Mouse (Mus musculus) layer of hippocampus, postnatal 25 days (tissue): ENCODE measurements around the gene Arhgap9. TPM values are rescaled to one million over a fixed set of nuclear protein-coding genes. Genes with fewer than 3 reads are reported as not detected.
"Not testable (repeated sequence)": the region's sequence is repeated elsewhere in the genome, so short reads cannot be mapped to it uniquely, and the experiment has no call there.

ENCODE experiments used
- DNase-seq, 2 experiments: peaks; one replicate each; pipeline ENCODE4 v3.0.0; 2022; ENCODE audit warnings: mixed read lengths in 2 of 2, low spot score in 1 of 2; ENCODE audit errors: extremely low spot score in 1 of 2
- total RNA-seq, 2 experiments: library from RNA; stranded (reverse); gene quantifications; 2 replicates each; pipeline ENCODE4 v1.2.3; 2021

Gene Arhgap9
- total RNA-seq, 2 experiments from 2014 or later = 0.89 to 1.1 TPM

GRCm38 (mm10) chr10:127291881-127292638 lies 29.7 kb upstream of the Arhgap9 start:
- DNase-seq = no peak

- DNase-seq = no peak
Measured at GRCm38 (mm10) chr10:127292987-127293538, 28.7 kb upstream of the Arhgap9 start.

DNA sequence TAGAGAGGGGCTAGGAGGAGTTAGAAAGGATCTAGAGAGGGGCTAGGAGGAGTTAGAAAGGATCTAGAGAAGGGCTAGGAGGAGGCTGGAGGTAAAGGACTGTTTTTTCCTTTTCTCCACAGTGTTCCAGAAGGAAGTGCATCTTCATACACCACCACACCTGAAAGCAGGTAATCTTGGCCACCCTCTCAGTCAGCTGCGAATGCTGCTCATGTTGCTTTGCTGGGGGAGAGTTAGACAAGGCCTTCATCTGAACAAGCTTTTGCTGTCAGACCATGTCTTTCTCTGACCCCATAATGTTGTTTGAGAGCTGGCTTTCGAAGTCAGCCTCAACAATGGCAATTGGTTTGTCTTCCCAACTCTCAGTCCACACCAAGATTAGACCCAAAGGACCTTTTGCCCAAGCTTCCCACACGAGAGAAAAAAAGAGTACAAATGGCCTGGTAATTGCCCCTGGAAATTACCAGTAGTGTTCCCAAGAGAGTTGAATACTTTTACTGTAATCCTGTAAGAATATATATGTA lies 28.1 kb upstream of the Arhgap9 start:
- no peak for DNase-seq

DNA sequence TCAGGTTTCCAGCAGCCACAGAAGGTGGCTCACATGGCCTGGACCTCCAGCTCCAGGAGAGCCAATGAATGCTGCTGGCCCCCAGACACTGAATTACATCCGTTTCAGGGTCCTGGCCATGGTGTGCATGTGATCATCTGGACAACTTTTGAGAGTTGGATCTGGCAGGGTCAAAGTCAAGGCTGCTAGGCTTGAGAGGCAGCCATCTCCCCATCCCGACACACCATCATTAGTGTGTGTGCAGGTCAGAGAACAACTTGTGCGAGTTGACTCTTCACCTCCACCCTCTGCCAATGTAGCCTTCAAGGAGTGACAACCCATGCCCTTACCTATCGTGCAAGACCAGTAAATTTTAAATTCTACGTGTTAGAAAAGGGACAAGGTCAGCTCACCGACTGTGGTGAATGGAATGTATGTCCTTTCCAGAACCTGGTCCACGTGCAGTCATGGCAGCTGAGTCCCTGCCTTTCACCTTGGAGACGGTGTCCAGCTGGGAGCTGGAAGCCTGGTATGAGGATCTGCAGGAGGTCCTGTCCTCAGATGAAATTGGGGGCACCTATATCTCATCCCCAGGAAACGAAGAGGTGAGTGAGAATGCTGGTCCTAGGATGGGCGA lies 26.8 kb upstream of the Arhgap9 start:
- DNase-seq = no peak

DNA sequence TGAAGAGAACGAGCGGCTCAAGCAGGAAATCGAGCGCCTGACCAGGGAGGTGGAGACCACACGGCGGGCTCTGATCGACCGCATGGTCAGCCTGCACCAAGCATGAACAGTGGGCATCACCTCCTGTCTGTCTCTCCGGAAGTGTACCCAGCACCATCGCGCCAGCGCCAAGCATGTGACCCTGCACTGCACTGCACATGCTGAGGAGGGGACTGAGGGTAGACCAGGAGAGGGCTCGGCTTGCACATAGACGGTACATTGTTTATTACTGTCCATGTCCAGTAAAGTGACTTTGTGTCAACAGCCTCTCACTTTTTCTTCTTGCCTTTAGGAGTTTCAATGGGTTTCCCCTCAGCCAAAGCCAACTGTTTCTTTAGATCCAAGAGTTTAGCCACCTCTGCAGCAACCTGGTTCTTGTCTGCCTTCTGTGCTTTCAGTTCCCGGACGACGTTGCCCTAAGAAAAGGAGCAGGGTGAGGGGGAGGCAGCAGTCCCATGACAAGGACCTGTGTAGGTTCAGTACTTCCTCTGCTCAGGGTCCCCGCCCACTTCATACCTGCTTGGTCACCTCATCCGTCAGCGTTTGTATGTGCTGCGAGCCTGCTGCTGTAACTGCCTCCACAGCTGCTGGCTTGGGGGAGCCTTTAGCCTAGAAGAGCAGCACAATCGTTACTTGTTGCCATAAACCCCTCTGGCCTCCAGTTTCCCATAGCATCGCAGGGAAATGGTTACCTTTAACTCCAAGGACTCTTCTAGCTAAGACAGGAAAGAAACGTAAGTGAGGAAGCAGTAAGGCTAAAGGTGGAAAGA lies 25.6 kb upstream of the Arhgap9 start:
- no peak for DNase-seq

- DNase-seq = no peak
Measured at GRCm38 (mm10) chr10:127297015-127297871, 24.5 kb upstream of the Arhgap9 start.

DNA sequence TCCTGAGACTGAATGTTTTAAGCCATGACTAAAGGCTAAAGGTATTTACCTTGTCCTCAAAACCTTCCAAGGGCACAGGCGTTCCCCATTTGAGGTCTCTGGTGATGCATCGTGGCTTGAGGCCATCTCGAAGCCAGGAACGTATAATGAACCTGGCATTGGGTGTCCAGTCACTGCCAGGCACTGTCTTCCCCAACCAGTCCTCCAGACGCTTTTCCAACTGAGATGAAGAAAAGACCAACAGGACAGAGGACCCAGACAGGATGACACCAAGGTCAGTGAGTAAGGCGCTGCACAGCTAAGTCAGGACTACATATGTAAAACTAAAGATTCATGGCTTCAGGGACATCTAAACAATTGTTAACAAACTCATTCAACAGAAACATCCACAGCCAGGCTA lies 21.4 kb upstream of the Arhgap9 start:
- no peak for DNase-seq

- DNase-seq = no peak
Measured at GRCm38 (mm10) chr10:127303136-127303535, 18.6 kb upstream of the Arhgap9 start.

DNA sequence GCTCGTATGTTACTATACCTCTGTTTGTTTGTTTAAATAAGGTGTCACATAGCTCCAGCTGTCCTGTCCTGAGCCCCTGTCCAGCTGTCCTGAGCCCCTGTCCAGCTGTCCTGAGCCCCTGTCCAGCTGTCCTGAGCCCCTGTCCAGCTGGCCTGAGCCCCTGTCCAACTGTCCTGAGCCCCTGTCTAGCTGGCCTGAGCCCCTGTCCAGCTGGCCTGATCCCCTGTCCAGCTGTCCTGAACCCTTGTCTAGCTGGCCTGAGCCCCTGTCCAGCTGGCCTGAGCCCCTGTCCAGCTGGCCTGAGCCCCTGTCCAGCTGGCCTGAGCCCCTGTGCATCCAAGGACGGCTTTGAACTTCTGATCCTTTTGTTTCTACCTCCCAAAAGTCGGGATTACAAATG lies 12.6 kb upstream of the Arhgap9 start:
- not testable (repeated sequence) for DNase-seq

DNA sequence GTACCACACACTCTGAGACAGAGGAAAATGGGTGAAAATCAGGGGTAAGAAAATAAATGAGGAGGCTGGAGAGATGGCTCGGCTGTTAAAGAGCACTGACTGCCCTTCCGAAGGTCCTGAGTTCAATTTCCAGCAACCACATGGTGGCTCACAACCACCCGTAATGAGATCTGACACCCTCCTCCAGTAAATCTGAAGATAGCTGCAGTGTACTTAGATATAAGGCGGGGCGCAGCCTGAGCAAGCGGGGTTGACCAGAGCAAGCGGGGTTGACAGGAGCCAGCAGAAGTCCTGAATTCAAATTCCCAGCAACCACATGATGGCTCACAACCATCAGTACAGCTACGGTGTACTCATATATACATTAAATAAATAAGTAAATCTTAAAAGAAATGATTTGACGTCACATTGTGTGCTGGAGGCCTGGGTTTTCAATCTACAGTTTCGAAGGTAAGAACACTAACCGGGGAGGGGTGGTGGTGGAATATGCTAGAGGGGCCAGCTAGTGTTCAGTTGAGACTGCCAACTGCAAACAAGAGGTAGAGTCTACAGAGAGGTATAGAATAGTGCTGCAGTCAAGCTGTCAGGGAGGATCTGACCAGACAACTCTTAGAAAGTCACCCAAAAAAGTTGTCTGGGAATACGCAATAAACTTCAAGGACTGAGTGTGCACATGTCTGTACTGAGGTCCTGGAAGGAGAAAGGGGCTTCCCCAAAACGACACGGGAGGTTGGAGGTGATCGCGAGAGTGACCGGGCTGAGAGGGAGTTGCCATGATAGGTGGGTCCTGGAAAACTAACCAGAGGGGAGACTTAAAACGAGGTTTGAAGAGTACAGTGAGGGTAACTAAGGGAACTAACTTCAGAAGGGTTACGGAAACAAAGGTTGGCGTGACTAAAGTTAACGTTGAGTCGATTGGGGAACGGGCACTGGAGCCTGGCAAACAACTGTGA lies 11.0 kb upstream of the Arhgap9 start:
- no peak for DNase-seq

- peak; percentile 81 to 84 for DNase-seq
Measured at GRCm38 (mm10) chr10:127311476-127312355, 10.0 kb upstream of the Arhgap9 start, which contains the start of gene Mars. TSS of gene Mars (minus strand) at chr10:127311786.

DNA sequence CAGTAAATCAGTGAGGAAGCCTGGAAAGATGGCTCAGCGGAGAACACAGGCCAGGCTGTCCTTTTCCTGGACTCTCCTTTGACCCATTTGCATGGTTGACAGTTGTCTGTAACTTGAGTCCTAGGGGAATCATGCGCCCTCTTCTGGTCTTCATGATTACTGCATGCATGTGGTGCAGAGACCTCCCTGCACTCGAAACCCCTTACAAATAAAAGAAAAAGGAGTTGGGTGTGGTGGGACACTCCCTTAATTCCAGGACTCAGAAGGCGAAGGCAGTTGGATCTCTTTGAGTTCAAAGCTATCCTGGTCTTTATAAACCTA lies 9.4 kb upstream of the Arhgap9 start:
- peak; percentile 51 to 85 for DNase-seq

DNA sequence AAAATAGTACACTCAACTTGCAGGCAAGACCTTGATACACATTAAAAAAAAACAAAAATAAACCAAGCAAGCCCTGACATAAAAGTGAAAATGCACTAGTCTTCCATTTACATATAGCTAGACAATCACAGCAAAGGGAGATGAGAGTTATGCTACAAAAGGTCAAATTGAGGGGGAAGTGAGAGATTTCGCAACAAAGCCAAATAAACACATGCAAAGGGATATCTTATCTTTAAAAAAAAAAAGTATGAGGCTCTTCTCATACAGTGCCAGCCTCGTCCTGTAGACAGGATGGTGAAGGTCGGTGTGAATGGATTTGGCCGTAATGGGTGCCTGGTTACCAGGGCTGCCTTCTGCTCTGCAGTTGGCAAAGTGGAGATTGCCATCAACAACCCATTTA lies 8.9 kb upstream of the Arhgap9 start:
- DNase-seq = no peak

GRCm38 (mm10) chr10:127313516-127313915 lies 8.2 kb upstream of the Arhgap9 start:
- not testable (repeated sequence) for DNase-seq

- not testable (repeated sequence) for DNase-seq
Measured at GRCm38 (mm10) chr10:127314950-127315349, 6.8 kb upstream of the Arhgap9 start.

DNA sequence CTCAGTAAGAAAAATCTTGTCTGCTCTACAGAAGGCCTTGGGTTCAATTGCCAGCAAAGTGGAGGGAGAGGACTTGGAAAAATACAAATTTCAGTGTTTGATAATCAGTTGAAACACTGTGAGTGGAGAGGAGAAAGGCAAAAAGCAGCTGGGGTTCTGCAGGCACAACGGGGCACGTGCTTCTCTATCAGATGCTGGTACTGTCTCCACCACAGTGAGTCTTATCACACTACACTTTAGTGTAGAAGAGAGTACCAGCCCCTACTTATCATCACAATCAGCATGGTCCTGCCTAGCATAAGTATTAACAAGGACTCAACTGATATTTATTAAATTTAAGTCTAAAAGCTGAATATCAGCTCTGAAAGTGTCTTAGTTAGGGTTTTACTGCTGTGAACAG lies 4.5 kb upstream of the Arhgap9 start:
- DNase-seq = no peak

DNA sequence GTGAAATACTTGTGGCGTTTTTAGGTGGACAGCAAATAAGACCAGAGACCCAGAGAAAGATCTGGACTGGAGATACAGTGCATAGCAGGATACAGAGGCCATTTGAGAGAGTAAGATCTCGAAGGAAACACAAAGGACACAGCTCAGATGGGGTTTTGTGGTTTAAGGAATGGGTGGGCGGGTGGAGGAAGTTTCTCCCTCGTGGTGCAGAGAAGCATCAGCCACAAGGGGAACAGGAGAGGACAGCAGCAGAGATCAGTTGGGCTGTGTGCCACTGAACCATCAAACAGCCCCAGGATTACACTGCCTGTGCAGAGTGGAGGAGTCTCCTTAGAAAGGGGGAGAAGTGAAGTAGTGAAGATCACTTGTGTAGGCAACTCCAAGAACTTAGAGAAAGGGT lies 3.8 kb upstream of the Arhgap9 start:
- no peak for DNase-seq

DNA sequence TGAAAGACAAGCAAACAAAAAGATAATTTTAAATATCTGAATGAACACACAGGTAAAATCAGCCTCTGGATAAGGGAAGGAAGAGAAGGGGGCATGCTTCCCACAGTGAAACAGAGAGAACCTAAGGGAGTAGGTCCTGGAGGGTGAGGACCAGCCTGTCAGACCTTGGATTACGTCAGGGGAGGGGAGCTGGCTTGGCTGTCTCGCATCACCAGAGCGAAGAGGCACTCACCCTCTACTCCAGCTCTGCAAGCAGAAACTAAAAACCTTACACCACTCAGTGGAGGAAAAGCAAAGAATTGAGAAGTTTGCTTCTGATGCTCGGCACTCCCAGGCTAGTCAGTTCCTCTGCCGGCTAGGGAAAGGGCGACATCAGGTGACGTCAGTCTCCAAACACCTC lies 1.8 kb upstream of the Arhgap9 start:
- no peak for DNase-seq
